ENCODE assay signal across 8 mouse cellular contexts in the genomic region with DNA sequence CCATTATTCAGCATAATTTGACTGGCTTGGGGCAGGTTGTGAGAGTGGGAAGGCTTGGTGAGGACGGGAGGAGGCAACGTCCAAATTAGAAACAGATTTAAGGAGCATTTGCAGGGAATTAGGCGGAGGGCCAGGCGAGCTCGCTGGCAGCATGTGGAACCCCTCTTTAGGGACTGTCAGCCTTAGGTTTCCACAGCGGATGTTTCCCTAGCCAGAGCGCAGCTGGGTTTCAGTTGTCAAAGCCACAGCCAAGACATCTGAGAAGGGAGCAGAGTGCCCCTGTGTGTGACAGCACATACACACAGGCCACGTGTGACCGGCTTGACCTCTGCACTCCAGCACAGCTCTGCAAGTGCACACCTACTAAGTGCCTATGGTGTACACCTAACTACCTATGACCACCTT.
A peak's percentile ranks its signal among the peaks of the same experiment; 100 is the strongest.
DNase-seq lines count a peak whose midpoint lies in the region; ATAC-seq and TF ChIP-seq lines count a peak whose summit lies in the region.

No protein-coding gene starts in this region.

- H3K9me3 ChIP-seq in E14TG2a.4 (ENCODE audit: low read length) = no peaks in the 10 kb centered on the region
- H3K9me3 ChIP-seq in hindbrain, embryonic 14.5 days (ENCODE audit: control insufficient read depth, low read length) = no peaks in the 10 kb centered on the region
- H3K9me3 ChIP-seq in stomach, embryonic 14.5 days (ENCODE audit: control insufficient read depth, low read depth, low read length) = no peaks in the 10 kb centered on the region

- no peaks in the 10 kb centered on the region for H3K36me3 ChIP-seq in E14TG2a.4 (ENCODE audit: insufficient read depth, low read length)
- no peaks in the 10 kb centered on the region for H3K36me3 ChIP-seq in hindbrain, embryonic 14.5 days (replicated peaks; ENCODE audit: control insufficient read depth, insufficient read depth)
- H3K36me3 ChIP-seq in stomach, embryonic 14.5 days (ENCODE audit: control insufficient read depth, insufficient read depth, low read length) = no peaks in the 10 kb centered on the region

- peak; percentile 48 for DNase-seq in adrenal gland, postnatal 10 days
- DNase-seq in adrenal gland, postnatal 25 days = no peak
- peak; percentile 37 to 51 for DNase-seq in frontal cortex, postnatal 14 days (ENCODE audit: low spot score in 2 of 2)
- peak; percentile 51 for DNase-seq in hindbrain, embryonic 14.5 days (ENCODE audit: low spot score)
- DNase-seq in cerebellum, adult 9-10 months = no peak

- WGBS in hindbrain, embryonic 14.5 days = 34% methylated on average over 9 of the region's 9 CpGs
- WGBS in stomach, embryonic 14.5 days = 25% methylated on average over 9 of the region's 9 CpGs

- H3K27me3 ChIP-seq in E14TG2a.4 (ENCODE audit: insufficient read depth, low read length) = peaks cover 10% of the 10 kb centered on the region
- peaks cover under 1% of the 10 kb centered on the region; the same call in 1 of the 2 replicates for H3K27me3 ChIP-seq in hindbrain, embryonic 14.5 days (ENCODE audit: control insufficient read depth, insufficient read depth, low read length)
- no peaks in the 10 kb centered on the region for H3K27me3 ChIP-seq in stomach, embryonic 14.5 days (ENCODE audit: control insufficient read depth, insufficient read depth, low read length)

- H3K27ac ChIP-seq in hindbrain, embryonic 14.5 days = no peak overlapping the region
- peak overlapping the region; percentile 86; the same call in 1 of the 2 replicates for H3K27ac ChIP-seq in stomach, embryonic 14.5 days (ENCODE audit: low read length)

- H3K9ac ChIP-seq in hindbrain, embryonic 14.5 days = no peak overlapping the region
- H3K9ac ChIP-seq in stomach, embryonic 14.5 days (replicated peaks; ENCODE audit: low read depth, low read length) = no peak overlapping the region

- peak overlapping the region; percentile 10; the same call in 1 of the 2 replicates for H3K4me3 ChIP-seq in E14TG2a.4 (replicated peaks; ENCODE audit: low read length)
- no peak overlapping the region for H3K4me3 ChIP-seq in hindbrain, embryonic 14.5 days (replicated peaks; ENCODE audit: low read length)
- no peak overlapping the region for H3K4me3 ChIP-seq in stomach, embryonic 14.5 days (ENCODE audit: low read depth, low read length)

- no peak for TF ChIP-seq CTCF in E14TG2a.4 (conservative IDR thresholded peaks at IDR 0.05; ENCODE audit: low read length)

- ATAC-seq in hindbrain, embryonic 14.5 days (ENCODE audit: low FRiP score) = peak; percentile 21; the same call in 1 of the 2 replicates
- peak; percentile 59 for ATAC-seq in megakaryocyte, adult 5-6 weeks (ENCODE audit: poor library complexity, severe bottlenecking)
- peak; percentile 59; the same call in 1 of the 2 replicates for ATAC-seq in stomach, embryonic 14.5 days (ENCODE audit: insufficient number of reproducible peaks, insufficient read depth, low FRiP score, low read depth)

- H3K4me2 ChIP-seq in hindbrain, embryonic 14.5 days (replicated peaks) = no peak overlapping the region
- H3K4me2 ChIP-seq in stomach, embryonic 14.5 days (replicated peaks; ENCODE audit: low read depth, low read length) = no peak overlapping the region

- peaks cover 69% of the 10 kb centered on the region for H3K4me1 ChIP-seq in E14TG2a.4 (replicated peaks; ENCODE audit: low read depth, low read length)
- H3K4me1 ChIP-seq in hindbrain, embryonic 14.5 days (replicated peaks; ENCODE audit: control insufficient read depth, insufficient read depth, low read length) = peaks cover 8% of the 10 kb centered on the region; the same call in 1 of the 2 replicates
- peaks cover 54% of the 10 kb centered on the region for H3K4me1 ChIP-seq in stomach, embryonic 14.5 days (ENCODE audit: control insufficient read depth, insufficient read depth, low read length)

Comparison
In these comparisons a context has a peak if more than half of its experiments do, and no peak if none do; other contexts are left out.
1. DNase-seq: peak in adrenal gland, postnatal 10 days (single experiment), frontal cortex, postnatal 14 days (2 of 2) and hindbrain, embryonic 14.5 days (single experiment); none in adrenal gland, postnatal 25 days (single experiment) and cerebellum, adult 9-10 months (single experiment).
2. Peak in every context shown above with its lines, with median percentiles within 50 percentile points of each other: ATAC-seq.